Mouse (Mus musculus): ENCODE measurements around the gene Srgap2. TPM values are rescaled to one million over a fixed set of nuclear protein-coding genes. Genes with fewer than 3 reads are reported as not detected.
"Not testable (repeated sequence)": the region's sequence is repeated elsewhere in the genome, so short reads cannot be mapped to it uniquely, and the experiment has no call there.

Srgap2 gene
- polyA plus RNA-seq, 1 experiment from 2014 or later: 19.5 TPM

GRCm38 (mm10) chr1:131274725-131275539 is 252.2 kb downstream of the Srgap2 start:
- DNase-seq (ENCODE audit: low spot score): no peak
- no peak overlapping the region for H3K4me3 ChIP-seq (ENCODE audit: low read depth, low read length)
- H3K27me3 ChIP-seq (ENCODE audit: control insufficient read depth, insufficient read depth, low read length): no peaks in the 10 kb centered on the region
- H3K4me2 ChIP-seq (ENCODE audit: low read depth, severe bottlenecking): no peak overlapping the region
- H3K4me1 ChIP-seq (ENCODE audit: control insufficient read depth, insufficient read depth, low read length): peaks cover 7% of the 10 kb centered on the region
- ATAC-seq (ENCODE audit: insufficient number of reproducible peaks, low FRiP score, low TSS enrichment, low read depth): no peak
- peak overlapping the region; percentile 17; the same call in 1 of the 2 replicates for H3K9ac ChIP-seq (ENCODE audit: low read length)
- H3K9me3 ChIP-seq (ENCODE audit: control insufficient read depth, low read length): no peaks in the 10 kb centered on the region
- 36% methylated on average over 22 of the region's 22 CpGs for WGBS
- H3K36me3 ChIP-seq (ENCODE audit: control insufficient read depth, insufficient read depth, low read length): no peaks in the 10 kb centered on the region
- no peak overlapping the region for H3K27ac ChIP-seq (replicated peaks; ENCODE audit: low read depth, low read length)

- DNase-seq (ENCODE audit: low spot score) (peak; percentile 88), ATAC-seq (ENCODE audit: insufficient number of reproducible peaks, low FRiP score, low TSS enrichment, low read depth) (no peak)
- H3K9me3 ChIP-seq (ENCODE audit: control insufficient read depth, low read length): no peaks in the 10 kb centered on the region
- WGBS: 23% methylated on average over 22 of the region's 22 CpGs
- no peak overlapping the region for H3K9ac ChIP-seq (ENCODE audit: low read length)
- no peak overlapping the region for H3K27ac ChIP-seq (replicated peaks; ENCODE audit: low read depth, low read length)
- H3K4me2 ChIP-seq (ENCODE audit: low read depth, severe bottlenecking): no peak overlapping the region; the same call in 1 of the 2 replicates
- H3K36me3 ChIP-seq (ENCODE audit: control insufficient read depth, insufficient read depth, low read length): no peaks in the 10 kb centered on the region
- H3K4me3 ChIP-seq (ENCODE audit: low read depth, low read length): no peak overlapping the region
- H3K27me3 ChIP-seq (ENCODE audit: control insufficient read depth, insufficient read depth, low read length): no peaks in the 10 kb centered on the region
- peaks cover 3% of the 10 kb centered on the region; the same call in 1 of the 2 replicates for H3K4me1 ChIP-seq (ENCODE audit: control insufficient read depth, insufficient read depth, low read length)
Observed at GRCm38 (mm10) chr1:131269797-131270578, 257.2 kb downstream of the Srgap2 start.

GRCm38 (mm10) chr1:131268776-131269175 is 258.4 kb downstream of the Srgap2 start:
- no peak overlapping the region for H3K9ac ChIP-seq (ENCODE audit: low read length)
- no peaks in the 10 kb centered on the region for H3K9me3 ChIP-seq (ENCODE audit: control insufficient read depth, low read length)
- ATAC-seq (ENCODE audit: insufficient number of reproducible peaks, low FRiP score, low TSS enrichment, low read depth) (no peak), DNase-seq (ENCODE audit: low spot score) (no peak)
- peaks cover 3% of the 10 kb centered on the region; the same call in 1 of the 2 replicates for H3K4me1 ChIP-seq (ENCODE audit: control insufficient read depth, insufficient read depth, low read length)
- H3K4me2 ChIP-seq (ENCODE audit: low read depth, severe bottlenecking): no peak overlapping the region
- no peak overlapping the region for H3K27ac ChIP-seq (replicated peaks; ENCODE audit: low read depth, low read length)
- no peak overlapping the region for H3K4me3 ChIP-seq (ENCODE audit: low read depth, low read length)
- H3K27me3 ChIP-seq (ENCODE audit: control insufficient read depth, insufficient read depth, low read length): no peaks in the 10 kb centered on the region
- no peaks in the 10 kb centered on the region for H3K36me3 ChIP-seq (ENCODE audit: control insufficient read depth, insufficient read depth, low read length)
- WGBS: 84% methylated on average over 10 of the region's 10 CpGs

GRCm38 (mm10) chr1:131263905-131264304 is 263.2 kb downstream of the Srgap2 start:
- H3K36me3 ChIP-seq (ENCODE audit: control insufficient read depth, insufficient read depth, low read length): no peaks in the 10 kb centered on the region
- DNase-seq (ENCODE audit: low spot score): no peak
- WGBS: 74% methylated on average over 12 of the region's 12 CpGs
- no peaks in the 10 kb centered on the region for H3K4me1 ChIP-seq (ENCODE audit: control insufficient read depth, insufficient read depth, low read length)
- H3K9me3 ChIP-seq (ENCODE audit: control insufficient read depth, low read length): no peaks in the 10 kb centered on the region
- H3K27ac ChIP-seq (replicated peaks; ENCODE audit: low read depth, low read length): no peak overlapping the region
- no peak overlapping the region for H3K4me2 ChIP-seq (ENCODE audit: low read depth, severe bottlenecking)
- ATAC-seq (ENCODE audit: insufficient number of reproducible peaks, low FRiP score, low TSS enrichment, low read depth): no peak
- H3K4me3 ChIP-seq (ENCODE audit: low read depth, low read length): no peak overlapping the region
- no peaks in the 10 kb centered on the region for H3K27me3 ChIP-seq (ENCODE audit: control insufficient read depth, insufficient read depth, low read length)
- H3K9ac ChIP-seq (ENCODE audit: low read length): no peak overlapping the region

DNA sequence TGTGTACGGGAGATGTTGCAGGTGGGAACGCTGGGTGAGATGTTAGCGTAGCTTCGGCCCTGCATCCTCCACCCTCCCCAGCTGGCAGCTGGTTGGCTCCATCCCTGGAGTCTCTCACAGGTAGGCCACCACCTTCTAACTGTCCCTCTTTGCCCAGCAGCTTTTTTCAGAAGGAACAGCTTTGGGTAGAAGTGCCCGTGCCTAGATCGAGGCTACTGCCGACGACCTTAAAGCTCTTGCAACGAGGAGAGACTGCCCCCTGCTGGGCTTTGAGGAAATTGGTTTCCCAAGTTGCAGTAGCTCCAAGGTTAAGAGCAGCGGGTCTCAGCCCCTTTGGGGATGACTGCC is 266.9 kb downstream of the Srgap2 start:
- Histone ChIP-seq H3K27ac (replicated peaks; ENCODE audit: low read depth, low read length) (no peak overlapping the region), H3K4me1 (ENCODE audit: control insufficient read depth, insufficient read depth, low read length) (no peaks in the 10 kb centered on the region), H3K4me2 (ENCODE audit: low read depth, severe bottlenecking) (no peak overlapping the region), H3K9me3 (ENCODE audit: control insufficient read depth, low read length) (no peaks in the 10 kb centered on the region), H3K4me3 (ENCODE audit: low read depth, low read length) (no peak overlapping the region), H3K27me3 (ENCODE audit: control insufficient read depth, insufficient read depth, low read length) (no peaks in the 10 kb centered on the region), H3K9ac (ENCODE audit: low read length) (no peak overlapping the region), H3K36me3 (ENCODE audit: control insufficient read depth, insufficient read depth, low read length) (no peaks in the 10 kb centered on the region)
- DNase-seq (ENCODE audit: low spot score) (peak; percentile 87), ATAC-seq (ENCODE audit: insufficient number of reproducible peaks, low FRiP score, low TSS enrichment, low read depth) (no peak; the same call in 1 of the 2 replicates)
- 27% methylated on average over 10 of the region's 10 CpGs for WGBS

DNA sequence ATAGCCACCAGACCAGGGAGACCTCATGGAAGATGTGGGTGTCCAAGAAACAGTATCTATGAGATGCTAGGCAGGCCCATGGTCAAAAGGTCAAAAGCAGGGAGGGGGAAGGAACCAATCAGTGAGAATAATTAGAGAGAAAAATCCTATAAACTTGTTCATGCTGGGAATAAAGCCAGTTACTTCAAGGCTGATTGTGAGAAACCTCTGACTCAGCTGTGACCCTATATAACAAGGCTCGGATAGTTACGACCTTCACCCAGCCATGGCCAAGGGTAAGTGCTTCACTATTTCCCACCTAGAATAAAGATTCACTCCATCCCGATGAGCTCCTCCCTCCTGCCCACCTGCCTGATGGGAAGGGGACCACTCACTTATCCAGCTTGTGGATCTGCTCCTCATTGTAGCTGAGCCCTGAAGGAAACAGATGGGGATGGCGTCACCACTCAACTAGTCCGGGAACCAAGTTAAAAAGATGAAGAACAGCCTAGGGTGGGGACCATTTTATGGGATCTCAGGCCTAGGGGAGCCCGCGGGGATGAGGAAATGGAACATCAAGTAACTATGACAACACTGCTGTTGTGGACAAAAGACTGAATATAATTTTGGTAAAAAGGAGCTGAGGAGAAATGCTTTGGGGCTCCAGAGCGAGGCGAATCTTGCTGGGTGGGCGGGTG is 267.4 kb downstream of the Srgap2 start:
- H3K36me3 ChIP-seq (ENCODE audit: control insufficient read depth, insufficient read depth, low read length): no peaks in the 10 kb centered on the region
- no peaks in the 10 kb centered on the region for H3K4me1 ChIP-seq (ENCODE audit: control insufficient read depth, insufficient read depth, low read length)
- 58% methylated on average over 10 of the region's 10 CpGs for WGBS
- no peak overlapping the region for H3K4me3 ChIP-seq (ENCODE audit: low read depth, low read length)
- DNase-seq (ENCODE audit: low spot score): no peak
- no peak for ATAC-seq (ENCODE audit: insufficient number of reproducible peaks, low FRiP score, low TSS enrichment, low read depth)
- H3K4me2 ChIP-seq (ENCODE audit: low read depth, severe bottlenecking): no peak overlapping the region
- H3K27me3 ChIP-seq (ENCODE audit: control insufficient read depth, insufficient read depth, low read length): no peaks in the 10 kb centered on the region
- H3K27ac ChIP-seq (replicated peaks; ENCODE audit: low read depth, low read length): no peak overlapping the region
- H3K9me3 ChIP-seq (ENCODE audit: control insufficient read depth, low read length): no peaks in the 10 kb centered on the region
- H3K9ac ChIP-seq (ENCODE audit: low read length): no peak overlapping the region

- no peak overlapping the region for H3K4me2 ChIP-seq (ENCODE audit: low read depth, severe bottlenecking)
Observed at GRCm38 (mm10) chr1:131257288-131257687, 269.9 kb downstream of the Srgap2 start.

GRCm38 (mm10) chr1:131252516-131253250 is 274.5 kb downstream of the Srgap2 start:
- not testable (repeated sequence) for H3K27me3 ChIP-seq (ENCODE audit: control insufficient read depth, insufficient read depth, low read length); ATAC-seq (ENCODE audit: insufficient number of reproducible peaks, low FRiP score, low TSS enrichment, low read depth)
- WGBS: 78% methylated on average over 7 of the region's 7 CpGs

More at GRCm38 (mm10) chr1:131257288-131257687, 269.9 kb downstream of the Srgap2 start:
- Histone ChIP-seq H3K9ac (ENCODE audit: low read length) (no peak overlapping the region), H3K27me3 (ENCODE audit: control insufficient read depth, insufficient read depth, low read length) (no peaks in the 10 kb centered on the region), H3K9me3 (ENCODE audit: control insufficient read depth, low read length) (no peaks in the 10 kb centered on the region), H3K4me1 (ENCODE audit: control insufficient read depth, insufficient read depth, low read length) (no peaks in the 10 kb centered on the region), H3K27ac (replicated peaks; ENCODE audit: low read depth, low read length) (no peak overlapping the region), H3K4me3 (ENCODE audit: low read depth, low read length) (no peak overlapping the region), H3K36me3 (ENCODE audit: control insufficient read depth, insufficient read depth, low read length) (no peaks in the 10 kb centered on the region)
- DNase-seq (ENCODE audit: low spot score) (no peak), ATAC-seq (ENCODE audit: insufficient number of reproducible peaks, low FRiP score, low TSS enrichment, low read depth) (no peak)
- 88% methylated on average over 6 of the region's 6 CpGs for whole genome bisulfite sequencing

More at GRCm38 (mm10) chr1:131252516-131253250, 274.5 kb downstream of the Srgap2 start:
- H3K4me2 ChIP-seq (ENCODE audit: low read depth, severe bottlenecking); H3K9me3 ChIP-seq (ENCODE audit: control insufficient read depth, low read length); H3K4me3 ChIP-seq (ENCODE audit: low read depth, low read length); H3K36me3 ChIP-seq (ENCODE audit: control insufficient read depth, insufficient read depth, low read length); H3K4me1 ChIP-seq (ENCODE audit: control insufficient read depth, insufficient read depth, low read length); H3K9ac ChIP-seq (ENCODE audit: low read length); DNase-seq (ENCODE audit: low spot score); H3K27ac ChIP-seq (replicated peaks; ENCODE audit: low read depth, low read length): not testable (repeated sequence)
